Mouse (Mus musculus) thymus, adult 2 months (tissue): ENCODE results near the gene Tagln3. TPM values are rescaled to one million over a fixed set of nuclear protein-coding genes. Genes with fewer than 3 reads are reported as not detected.

Experiments used
- DNase-seq: peaks from one replicate; pipeline ENCODE4 v3.0.0; 2021
- H3K27ac ChIP-seq: fragments of 200-500 bp; 2 replicates; pipeline ENCODE4 v1.5.1; 2012; ENCODE audit warnings: low read length, control low read depth; ENCODE audit not compliant: control insufficient read depth, insufficient read depth
- H3K27me3 ChIP-seq: fragments of 200-500 bp; 2 replicates; pipeline ENCODE4 v1.6.1; 2012; ENCODE audit warnings: mild to moderate bottlenecking, low read length, moderate library complexity, mixed read lengths; ENCODE audit not compliant: control insufficient read depth, insufficient read depth
- H3K36me3 ChIP-seq: fragments of 200-500 bp; 2 replicates; pipeline ENCODE4 v1.6.1; 2012; ENCODE audit warnings: mild to moderate bottlenecking, low read length, moderate library complexity; ENCODE audit not compliant: control insufficient read depth, insufficient read depth
- H3K4me1 ChIP-seq: fragments of 200-500 bp; replicated peaks from 2 replicates; pipeline ENCODE4 v1.6.1; 2012; ENCODE audit warnings: low read length; ENCODE audit not compliant: control insufficient read depth, insufficient read depth
- H3K4me3 ChIP-seq: fragments of 200-500 bp; 2 replicates; pipeline ENCODE4 v1.5.1; 2012; ENCODE audit warnings: mild to moderate bottlenecking, low read length, control low read depth, moderate library complexity; ENCODE audit not compliant: control insufficient read depth, insufficient read depth
- CTCF ChIP-seq: fragments of 200-500 bp; IDR thresholded peaks from 2 replicates; pipeline ENCODE4 v1.5.1; 2012; ENCODE audit warnings: mild to moderate bottlenecking, control low read depth, low read length, moderate library complexity, borderline replicate concordance; ENCODE audit not compliant: control insufficient read depth, poor library complexity, insufficient read depth; ENCODE audit errors: extremely low read depth
- POLR2A ChIP-seq: fragments of 200-500 bp; IDR thresholded peaks from 2 replicates; pipeline ENCODE4 v1.6.1; 2012; ENCODE audit warnings: mild to moderate bottlenecking, low read length, control low read depth, moderate library complexity; ENCODE audit not compliant: control insufficient read depth, poor library complexity, insufficient read depth; ENCODE audit errors: extremely low read depth
- WGBS: fragments of 180-500 bp; shearing (Covaris S2); methylation state at CpG from one replicate; pipeline ENCODE4 v1.1.7; 2018; 5-methylcytosine and 5-hydroxymethylcytosine counted together
- polyA plus RNA-seq: library from polyadenylated mRNA; depleted of rRNA; stranded (reverse); fragments of >200 nt; gene quantifications from 2 replicates; pipeline ENCODE4 v1.2.3, GENCODE M21; 2012; rRNA removed

Tagln3 gene
- polyA plus RNA-seq, 1 experiment, result 1.2 TPM

DNA sequence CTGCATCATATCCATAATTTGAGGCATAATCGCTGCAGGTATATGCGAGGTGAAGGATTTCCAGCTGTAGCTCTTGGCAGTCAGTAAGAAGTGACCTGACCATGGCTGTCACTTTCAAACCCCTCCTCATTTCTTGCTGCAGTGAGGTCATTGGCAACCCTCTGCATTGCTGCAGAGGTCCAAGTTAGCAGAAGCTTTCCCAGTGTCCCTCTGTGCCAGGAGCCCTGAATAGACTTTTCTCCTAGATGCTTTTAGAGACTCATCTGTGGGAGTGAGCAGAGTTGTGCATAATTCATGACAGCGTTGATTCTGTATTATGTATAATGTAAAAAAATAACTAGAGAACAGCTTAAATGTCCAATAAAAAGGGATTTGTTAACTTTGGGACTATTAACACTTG is 39.1 kb downstream of the Tagln3 start:
- no peaks in the 10 kb centered on the region for H3K27me3 ChIP-seq
- no peak overlapping the region for H3K4me3 ChIP-seq
- no peaks in the 10 kb centered on the region; the same call in 1 of the 2 replicates for H3K4me1 ChIP-seq
- no peak for DNase-seq
- no peak for TF ChIP-seq CTCF
- no peak for TF ChIP-seq POLR2A
- no peak overlapping the region for H3K27ac ChIP-seq
- WGBS, result 94% methylated on average over 3 of the region's 3 CpGs
- no peaks in the 10 kb centered on the region for H3K36me3 ChIP-seq

DNA sequence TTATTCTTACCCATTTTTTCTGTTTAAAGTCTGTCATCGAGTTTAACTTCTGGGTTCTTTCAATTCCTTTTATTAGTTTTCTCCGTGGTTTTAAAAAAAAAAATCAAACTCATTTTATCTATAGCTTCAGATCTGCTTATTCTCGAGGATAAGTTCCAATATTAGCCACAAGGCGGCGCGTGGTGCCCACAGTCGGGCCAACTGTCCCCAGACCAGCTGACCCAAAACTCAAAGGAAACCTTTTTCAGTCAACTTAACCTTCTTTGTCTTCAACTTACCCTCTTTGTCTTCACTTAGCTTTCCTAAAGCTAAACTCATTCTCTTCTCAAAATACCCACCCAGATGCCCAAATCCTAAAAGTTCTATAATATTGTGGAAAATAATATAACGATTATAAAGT is 39.6 kb downstream of the Tagln3 start:
- WGBS, result 13% methylated on average over 8 of the region's 8 CpGs
- H3K36me3 ChIP-seq, result no peaks in the 10 kb centered on the region
- peak; percentile 27 for DNase-seq
- TF ChIP-seq POLR2A, result no peak
- TF ChIP-seq CTCF, result peak; percentile 64; the same call in 1 of the 2 replicates
- no peaks in the 10 kb centered on the region for H3K27me3 ChIP-seq
- no peak overlapping the region for H3K4me3 ChIP-seq
- H3K4me1 ChIP-seq, result no peaks in the 10 kb centered on the region
- no peak overlapping the region for H3K27ac ChIP-seq

DNA sequence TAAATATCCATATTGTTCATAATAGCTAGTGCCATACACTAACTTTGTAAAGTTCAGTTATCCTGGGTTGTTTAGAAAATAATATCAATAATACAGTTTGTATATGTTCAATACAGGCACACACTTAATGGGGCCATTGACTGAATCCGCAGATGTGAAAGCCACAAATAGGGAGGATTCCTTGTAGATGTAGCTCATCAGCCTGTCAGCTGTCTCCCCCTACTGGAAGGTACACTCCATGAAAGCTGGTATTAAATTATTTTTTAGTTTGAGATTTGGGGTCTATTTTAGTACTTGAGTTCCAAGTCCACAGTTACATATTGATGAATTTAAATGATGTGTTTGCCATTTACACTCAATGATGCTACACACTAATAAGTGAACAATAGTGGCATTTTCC is 47.9 kb downstream of the Tagln3 start:
- Histone ChIP-seq H3K4me3 (no peak overlapping the region), H3K27ac (no peak overlapping the region), H3K27me3 (no peaks in the 10 kb centered on the region), H3K4me1 (no peaks in the 10 kb centered on the region), H3K36me3 (no peaks in the 10 kb centered on the region)
- no peak for TF ChIP-seq CTCF
- no peak for TF ChIP-seq POLR2A
- no peak for DNase-seq
- 8% methylated on average over 1 of the region's 1 CpGs for WGBS

GRCm38 (mm10) chr16:45670005-45670404 is 54.4 kb downstream of the Tagln3 start:
- no peak for DNase-seq
- H3K27ac ChIP-seq, result no peak overlapping the region
- H3K4me1 ChIP-seq, result no peaks in the 10 kb centered on the region
- H3K27me3 ChIP-seq, result no peaks in the 10 kb centered on the region
- 87% methylated on average over 4 of the region's 4 CpGs for WGBS
- TF ChIP-seq CTCF, result no peak
- TF ChIP-seq POLR2A, result no peak
- H3K36me3 ChIP-seq, result no peaks in the 10 kb centered on the region
- H3K4me3 ChIP-seq, result no peak overlapping the region

- DNase-seq, result no peak
- no peak overlapping the region for H3K27ac ChIP-seq
- H3K4me3 ChIP-seq, result no peak overlapping the region
- 7% methylated on average over 3 of the region's 3 CpGs for WGBS
- H3K27me3 ChIP-seq, result no peaks in the 10 kb centered on the region
- no peaks in the 10 kb centered on the region for H3K4me1 ChIP-seq
- no peaks in the 10 kb centered on the region for H3K36me3 ChIP-seq
- TF ChIP-seq CTCF (no peak), POLR2A (no peak)
These were observed 56.2 kb downstream of the Tagln3 start for GRCm38 (mm10) chr16:45668178-45668577.

GRCm38 (mm10) chr16:45666136-45666535 is 58.3 kb downstream of the Tagln3 start:
- H3K4me1 ChIP-seq, result no peaks in the 10 kb centered on the region
- no peak overlapping the region for H3K4me3 ChIP-seq
- 15% methylated on average over 2 of the region's 2 CpGs for WGBS
- no peak for DNase-seq
- TF ChIP-seq CTCF (no peak), POLR2A (no peak)
- no peak overlapping the region for H3K27ac ChIP-seq
- H3K27me3 ChIP-seq, result no peaks in the 10 kb centered on the region
- no peaks in the 10 kb centered on the region for H3K36me3 ChIP-seq

DNA sequence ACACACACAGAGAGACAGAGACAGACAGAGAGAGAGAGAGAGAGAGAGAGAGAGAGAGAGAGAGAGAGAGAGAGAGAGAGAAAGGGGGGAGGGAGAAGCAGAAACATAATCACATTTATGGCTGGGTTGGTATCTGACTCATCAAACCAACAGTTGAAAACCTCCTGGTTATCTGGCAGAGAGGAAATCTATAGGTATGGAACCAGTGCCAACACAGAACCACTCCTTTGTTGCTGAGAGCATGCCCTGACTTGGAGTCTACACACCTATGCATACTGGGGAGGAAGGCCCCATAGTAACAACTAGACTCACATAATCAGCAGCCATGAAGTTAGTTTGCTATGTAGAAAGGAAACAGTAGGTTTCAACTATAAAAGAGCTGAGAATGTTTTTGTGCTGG is 62.0 kb downstream of the Tagln3 start:
- Histone ChIP-seq H3K27me3 (no peaks in the 10 kb centered on the region), H3K4me1 (no peaks in the 10 kb centered on the region), H3K4me3 (no peak overlapping the region), H3K27ac (no peak overlapping the region), H3K36me3 (no peaks in the 10 kb centered on the region)
- DNase-seq, result no peak
- no peak for TF ChIP-seq POLR2A
- TF ChIP-seq CTCF, result no peak

Other genes with a start within 250 kb of the Tagln3 start
- 0.04 TPM in 2 replicates for gene Gm609, start 231.6 kb downstream of the Tagln3 start, polyA plus RNA-seq
- not detected in 2 replicates for gene Gm17783, start 192.6 kb downstream of the Tagln3 start, polyA plus RNA-seq
- gene Slc9c1, start 189.3 kb downstream of the Tagln3 start, polyA plus RNA-seq, result 0.03 TPM in 1 of 2 replicates, not detected in the other
- 0.54 and 0.97 TPM in 2 replicates for gene Gcsam, start 114.2 kb downstream of the Tagln3 start, polyA plus RNA-seq
- 0.08 and 0.19 TPM in 2 replicates for gene BC016579, start 70.5 kb downstream of the Tagln3 start, polyA plus RNA-seq
- 0.07 and 0.34 TPM in 2 replicates for gene Tmprss7, start 30.9 kb downstream of the Tagln3 start, polyA plus RNA-seq
- gene Abhd10, start 18.3 kb upstream of the Tagln3 start, polyA plus RNA-seq, result 10.4 and 11.4 TPM in 2 replicates
- 0.94 and 1.8 TPM in 2 replicates for gene Phldb2, start 229.0 kb upstream of the Tagln3 start, polyA plus RNA-seq